Mouse (Mus musculus) bone marrow macrophage, adult 2 months (primary cell): ENCODE data around the gene Fpr2.

ENCODE experiments used
- CTCF ChIP-seq: IDR thresholded peaks from 2 replicates; pipeline ENCODE4 v1.5.1; 2012; ENCODE audit warnings: low read depth, mild to moderate bottlenecking, low read length, moderate library complexity
- POLR2A ChIP-seq: IDR thresholded peaks from 2 replicates; pipeline ENCODE4 v1.6.1; 2012; ENCODE audit warnings: mild to moderate bottlenecking, low read depth, low read length, borderline replicate concordance

GRCm38 (mm10) chr17:17856612-17857011 lies 31.0 kb upstream of the Fpr2 start:
- no peak for TF ChIP-seq POLR2A
- no peak for TF ChIP-seq CTCF
